Mouse (Mus musculus) cerebellum, adult 8-10 months (tissue): ENCODE results near the gene Gm4305.
A peak's percentile ranks its signal among the peaks of the same experiment; 100 is the strongest.
"Not testable (repeated sequence)": the region's sequence is repeated elsewhere in the genome, so short reads cannot be mapped to it uniquely, and the experiment has no call there.

Source experiments
- DNase-seq: peaks from one replicate; pipeline ENCODE4 v3.0.0; 2022

The Gm4305 gene

DNA sequence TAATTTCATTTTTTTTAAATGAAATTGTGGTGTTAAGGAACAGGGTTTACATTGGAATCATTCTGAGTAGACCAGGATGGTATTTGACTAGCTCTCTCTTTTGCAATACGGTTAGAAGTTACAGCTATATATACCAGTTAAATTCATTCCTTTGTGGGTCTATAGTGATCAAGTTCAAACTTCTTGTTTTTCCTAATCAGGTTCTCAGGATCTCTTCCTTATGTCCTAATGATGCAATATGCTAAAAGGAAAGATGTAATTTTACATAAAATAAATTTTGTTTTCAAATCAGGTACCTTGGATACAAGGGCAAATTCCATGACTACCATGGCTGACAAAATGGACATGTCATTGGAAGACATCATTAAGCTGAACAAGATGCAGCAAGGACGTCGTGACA lies at the start of gene Gm4305:
Gm4305 (plus strand) TSS at position 301 of the 400 bp plus-strand sequence.
- not testable (repeated sequence) for DNase-seq

DNA sequence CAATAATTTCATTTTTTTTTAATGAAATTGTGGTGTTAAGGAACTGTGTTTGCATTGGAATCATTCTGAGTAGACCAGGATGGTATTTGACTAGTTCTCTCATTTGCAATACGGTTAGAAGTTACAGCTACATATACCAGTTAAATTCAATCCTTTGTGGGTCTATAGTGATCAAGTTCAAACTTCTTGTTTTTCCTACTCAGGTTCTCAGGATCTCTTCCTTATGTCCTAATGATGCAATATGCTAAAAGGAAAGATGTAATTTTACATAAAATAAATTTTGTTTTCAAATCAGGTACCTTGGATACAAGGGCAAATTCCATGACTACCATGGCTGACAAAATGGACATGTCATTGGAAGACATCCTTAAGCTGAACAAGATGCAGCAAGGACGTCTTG lies 15.5 kb upstream of the Gm4305 start, which contains the start of gene Gm4301:
Gm4301 (plus strand) TSS at position 301 of the 400 bp plus-strand sequence.
- not testable (repeated sequence) for DNase-seq

DNA sequence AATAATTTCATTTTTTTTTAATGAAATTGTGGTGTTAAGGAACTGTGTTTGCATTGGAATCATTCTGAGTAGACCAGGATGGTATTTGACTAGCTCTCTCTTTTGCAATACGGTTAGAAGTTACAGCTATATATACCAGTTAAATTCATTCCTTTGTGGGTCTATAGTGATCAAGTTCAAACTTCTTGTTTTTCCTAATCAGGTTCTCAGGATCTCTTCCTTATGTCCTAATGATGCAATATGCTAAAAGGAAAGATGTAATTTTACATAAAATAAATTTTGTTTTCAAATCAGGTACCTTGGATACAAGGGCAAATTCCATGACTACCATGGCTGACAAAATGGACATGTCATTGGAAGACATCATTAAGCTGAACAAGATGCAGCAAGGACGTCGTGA lies 10.4 kb upstream of the Gm4305 start, which contains the start of gene Gm4302:
Gm4302 (plus strand) TSS at position 301 of the 400 bp plus-strand sequence.
- DNase-seq, result not testable (repeated sequence)

DNA sequence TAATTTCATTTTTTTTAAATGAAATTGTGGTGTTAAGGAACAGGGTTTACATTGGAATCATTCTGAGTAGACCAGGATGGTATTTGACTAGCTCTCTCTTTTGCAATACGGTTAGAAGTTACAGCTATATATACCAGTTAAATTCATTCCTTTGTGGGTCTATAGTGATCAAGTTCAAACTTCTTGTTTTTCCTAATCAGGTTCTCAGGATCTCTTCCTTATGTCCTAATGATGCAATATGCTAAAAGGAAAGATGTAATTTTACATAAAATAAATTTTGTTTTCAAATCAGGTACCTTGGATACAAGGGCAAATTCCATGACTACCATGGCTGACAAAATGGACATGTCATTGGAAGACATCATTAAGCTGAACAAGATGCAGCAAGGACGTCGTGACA lies 5.2 kb upstream of the Gm4305 start, which contains the start of gene Gm4303:
Gm4303 (plus strand) TSS at position 301 of the 400 bp plus-strand sequence.
- not testable (repeated sequence) for DNase-seq

DNA sequence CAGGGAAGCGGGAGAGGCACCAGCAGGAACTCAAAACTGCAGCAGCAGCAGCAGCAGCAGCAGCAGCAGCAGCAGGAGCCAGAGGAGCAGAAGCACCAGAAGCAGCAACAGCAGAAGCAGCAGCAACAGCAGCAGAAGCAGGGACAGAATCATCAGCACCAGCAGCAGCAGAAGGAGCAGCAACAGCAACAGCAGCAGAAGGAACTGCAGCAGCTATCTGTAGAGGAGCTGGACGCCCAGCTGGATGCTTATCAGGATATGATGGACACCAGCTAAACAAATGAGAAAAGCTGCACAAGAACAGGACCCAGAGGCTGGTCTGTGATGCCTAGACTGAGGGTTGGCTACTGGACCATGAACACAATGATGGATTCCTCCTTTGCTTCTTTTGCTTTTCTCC lies 5.9 kb downstream of the Gm4305 start:
- peak; percentile 1 for DNase-seq

DNA sequence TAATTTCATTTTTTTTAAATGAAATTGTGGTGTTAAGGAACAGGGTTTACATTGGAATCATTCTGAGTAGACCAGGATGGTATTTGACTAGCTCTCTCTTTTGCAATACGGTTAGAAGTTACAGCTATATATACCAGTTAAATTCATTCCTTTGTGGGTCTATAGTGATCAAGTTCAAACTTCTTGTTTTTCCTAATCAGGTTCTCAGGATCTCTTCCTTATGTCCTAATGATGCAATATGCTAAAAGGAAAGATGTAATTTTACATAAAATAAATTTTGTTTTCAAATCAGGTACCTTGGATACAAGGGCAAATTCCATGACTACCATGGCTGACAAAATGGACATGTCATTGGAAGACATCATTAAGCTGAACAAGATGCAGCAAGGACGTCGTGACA lies 10.1 kb downstream of the Gm4305 start, which contains the start of gene Gm4307:
Gm4307 (plus strand) TSS at position 301 of the 400 bp plus-strand sequence.
- not testable (repeated sequence) for DNase-seq

DNA sequence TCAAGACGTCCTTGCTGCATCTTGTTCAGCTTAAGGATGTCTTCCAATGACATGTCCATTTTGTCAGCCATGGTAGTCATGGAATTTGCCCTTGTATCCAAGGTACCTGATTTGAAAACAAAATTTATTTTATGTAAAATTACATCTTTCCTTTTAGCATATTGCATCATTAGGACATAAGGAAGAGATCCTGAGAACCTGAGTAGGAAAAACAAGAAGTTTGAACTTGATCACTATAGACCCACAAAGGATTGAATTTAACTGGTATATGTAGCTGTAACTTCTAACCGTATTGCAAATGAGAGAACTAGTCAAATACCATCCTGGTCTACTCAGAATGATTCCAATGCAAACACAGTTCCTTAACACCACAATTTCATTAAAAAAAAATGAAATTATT lies 31.6 kb downstream of the Gm4305 start, which contains the start of gene Gm4312:
Gm4312 (minus strand) TSS at position 101 of the 400 bp plus-strand sequence.
- DNase-seq, result not testable (repeated sequence)
